Mouse (Mus musculus) kidney, postnatal 0 days (tissue): ENCODE measurements at regions not wholly inside any gene's neighbourhood (a gene's known extent, or its start where the extent isn't known, plus 50 kb on each side); places are given as distances from the start of the nearest gene placed in this dataset.

Experiments used
- ATAC-seq: fragments of 200-750 bp; cut with Nextera tagmentation; replicated peaks from 2 replicates; pipeline ENCODE4 v1.8.0; 2017; ENCODE audit warnings: low read depth, moderate number of reproducible peaks, moderate TSS enrichment, moderate library complexity; ENCODE audit not compliant: low FRiP score
- DNase-seq: peaks from one replicate; pipeline ENCODE4 v3.0.0-alpha.2; 2016; ENCODE audit warnings: low spot score
- H3K27ac ChIP-seq: fragments of 300-500 bp; sonication (generic); 2 replicates; pipeline ENCODE4 v1.5.1; 2014; ENCODE audit warnings: mild to moderate bottlenecking
- H3K27me3 ChIP-seq: fragments of 300-500 bp; sonication (generic); 2 replicates; pipeline ENCODE4 v1.6.1; 2014; ENCODE audit warnings: low read length, mixed read lengths; ENCODE audit not compliant: insufficient read depth
- H3K36me3 ChIP-seq: fragments of 300-500 bp; sonication (generic); 2 replicates; pipeline ENCODE4 v1.6.1; 2014; ENCODE audit warnings: low read length, mixed read lengths; ENCODE audit not compliant: insufficient read depth
- H3K4me1 ChIP-seq: fragments of 300-500 bp; sonication (generic); replicated peaks from 2 replicates; pipeline ENCODE4 v1.6.1; 2014; ENCODE audit warnings: antibody characterized with exemption, low read length, mixed read lengths; ENCODE audit not compliant: insufficient read depth
- H3K4me2 ChIP-seq: fragments of 300-500 bp; sonication (generic); 2 replicates; pipeline ENCODE4 v1.6.1; 2014; ENCODE audit warnings: mild to moderate bottlenecking, low read length, moderate library complexity, mixed read lengths
- H3K4me3 ChIP-seq: fragments of 300-500 bp; sonication (generic); replicated peaks from 2 replicates; pipeline ENCODE4 v1.5.1; 2014; ENCODE audit warnings: low read depth, low read length
- H3K9ac ChIP-seq: fragments of 300-500 bp; sonication (generic); 2 replicates; pipeline ENCODE4 v1.6.1; 2014; ENCODE audit warnings: low read depth, low read length
- H3K9me3 ChIP-seq: fragments of 300-500 bp; sonication (generic); replicated peaks from 2 replicates; pipeline ENCODE4 v1.6.1; 2016; ENCODE audit warnings: low read length, inconsistent platforms, mixed read lengths
- CTCF ChIP-seq: IDR thresholded peaks from 2 replicates; pipeline ENCODE4 v1.5.1; 2016; ENCODE audit warnings: antibody characterized with exemption, low read depth, mild to moderate bottlenecking, moderate library complexity
- WGBS: fragments of 180-500 bp; shearing (Covaris S2); extraction: QIAGEN DNeasy Blood & Tissue Kit; methylation state at CpG from one replicate; pipeline ENCODE4 v1.1.7; 2014; 5-methylcytosine and 5-hydroxymethylcytosine counted together

- H3K27ac ChIP-seq = no peak overlapping the region
- TF ChIP-seq CTCF = no peak
Observed at GRCm38 (mm10) chr6:100356617-100357399, 69.5 kb upstream of the Rybp start.

DNA sequence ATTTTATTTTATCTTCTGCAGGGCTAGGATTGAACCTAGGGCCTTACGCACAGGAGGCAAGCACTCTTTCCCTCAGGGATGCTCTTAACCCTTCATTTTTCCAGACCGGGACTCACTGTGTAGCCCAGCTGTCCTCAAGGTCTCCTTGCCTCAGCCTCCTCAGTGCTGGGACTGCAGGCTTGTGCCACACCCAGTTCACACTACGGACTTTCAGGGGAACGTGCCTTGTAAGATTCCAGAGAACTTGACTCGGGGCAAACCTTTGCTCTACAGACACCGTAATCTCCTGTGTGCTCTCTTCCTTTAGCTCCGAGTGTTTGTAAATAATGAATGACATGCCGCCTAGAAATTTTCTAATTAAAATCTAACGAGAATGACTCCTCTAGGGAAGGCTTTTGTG, 68.6 kb upstream of the Rybp start:
- no peaks in the 10 kb centered on the region for H3K36me3 ChIP-seq
- no peaks in the 10 kb centered on the region for H3K9me3 ChIP-seq
- no peak overlapping the region for H3K9ac ChIP-seq
- 83% methylated on average over 9 of the region's 9 CpGs for WGBS
- DNase-seq = no peak
- ATAC-seq = no peak
- TF ChIP-seq CTCF = no peak
- H3K4me3 ChIP-seq = no peak overlapping the region
- H3K4me1 ChIP-seq = no peaks in the 10 kb centered on the region
- no peak overlapping the region for H3K4me2 ChIP-seq
- no peak overlapping the region for H3K27ac ChIP-seq
- no peaks in the 10 kb centered on the region for H3K27me3 ChIP-seq

More at GRCm38 (mm10) chr6:100356617-100357399, 69.5 kb upstream of the Rybp start:
- H3K27me3 ChIP-seq = no peaks in the 10 kb centered on the region
- H3K36me3 ChIP-seq = no peaks in the 10 kb centered on the region
- no peak for ATAC-seq
- no peaks in the 10 kb centered on the region for H3K9me3 ChIP-seq
- no peak for DNase-seq
- 77% methylated on average over 11 of the region's 11 CpGs for WGBS
- H3K9ac ChIP-seq = no peak overlapping the region
- no peak overlapping the region for H3K4me2 ChIP-seq
- no peak overlapping the region for H3K4me3 ChIP-seq
- no peaks in the 10 kb centered on the region for H3K4me1 ChIP-seq

- H3K27me3 ChIP-seq = no peaks in the 10 kb centered on the region
- H3K27ac ChIP-seq = no peak overlapping the region
- TF ChIP-seq CTCF = no peak
- no peaks in the 10 kb centered on the region for H3K36me3 ChIP-seq
- no peak overlapping the region for H3K4me3 ChIP-seq
- ATAC-seq (no peak), DNase-seq (no peak)
- no peak overlapping the region for H3K9ac ChIP-seq
- no peak overlapping the region for H3K4me2 ChIP-seq
- no peaks in the 10 kb centered on the region for H3K9me3 ChIP-seq
- 76% methylated on average over 7 of the region's 7 CpGs for WGBS
- H3K4me1 ChIP-seq = no peaks in the 10 kb centered on the region
Observed at GRCm38 (mm10) chr6:100347481-100347880, 60.2 kb upstream of the Rybp start.

- WGBS = 72% methylated on average over 3 of the region's 3 CpGs
Observed at GRCm38 (mm10) chr6:100345073-100345472, 57.8 kb upstream of the Rybp start.

DNA sequence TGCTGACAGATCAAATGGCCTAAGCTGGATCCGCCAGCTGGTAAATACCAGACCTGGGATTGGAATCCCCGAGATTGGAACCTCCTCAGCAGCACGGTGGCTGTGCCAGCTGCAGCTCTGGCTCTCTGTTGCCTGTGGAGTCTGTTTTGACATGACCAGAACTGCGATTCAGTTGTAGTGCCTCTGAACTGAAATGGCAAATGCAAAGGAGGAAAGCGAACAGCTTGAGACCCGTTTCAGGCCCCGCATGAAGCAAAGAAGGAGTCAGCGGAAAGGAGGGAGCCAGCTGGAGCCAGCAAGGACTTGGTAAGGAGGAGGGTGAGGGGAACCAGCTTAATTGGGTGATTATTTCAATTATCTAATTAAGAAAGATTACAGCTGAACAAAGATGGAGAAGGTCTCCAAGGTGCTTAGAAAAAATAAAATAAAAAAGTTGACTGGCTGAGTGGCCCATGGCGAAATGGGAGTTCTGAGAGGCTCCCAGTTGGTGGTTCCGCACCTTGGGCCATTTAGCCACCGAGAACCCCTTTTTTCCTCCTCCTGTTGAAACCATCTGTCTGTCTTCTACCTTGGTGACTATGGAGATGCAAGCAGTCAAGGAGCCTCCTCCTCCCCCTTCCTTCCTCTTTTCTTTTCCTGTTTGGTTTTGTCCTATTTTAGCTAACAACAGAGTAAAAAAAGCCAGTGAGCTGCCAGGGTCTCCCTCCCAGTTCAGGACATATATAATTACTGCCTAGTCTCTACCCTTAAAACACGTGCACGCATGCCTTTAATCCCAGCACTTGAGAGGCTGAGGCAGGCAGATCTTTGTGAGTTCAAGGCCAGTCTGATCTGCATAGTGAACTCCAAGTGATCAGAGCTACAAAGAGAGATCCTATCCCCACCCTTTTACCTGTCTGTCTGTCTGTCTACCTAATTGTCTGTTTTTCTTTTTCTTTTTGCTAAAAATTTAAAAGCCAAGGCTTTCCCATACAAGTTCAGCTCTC, 54.3 kb upstream of the Rybp start:
- 71% methylated on average over 13 of the region's 13 CpGs for WGBS
- ATAC-seq = no peak
- Histone ChIP-seq H3K27me3 (no peaks in the 10 kb centered on the region), H3K36me3 (no peaks in the 10 kb centered on the region), H3K9ac (no peak overlapping the region), H3K4me1 (peaks cover 3% of the 10 kb centered on the region; the same call in 1 of the 2 replicates), H3K27ac (no peak overlapping the region), H3K4me3 (no peak overlapping the region), H3K4me2 (no peak overlapping the region), H3K9me3 (no peaks in the 10 kb centered on the region)
- DNase-seq = no peak
- TF ChIP-seq CTCF = no peak

More at GRCm38 (mm10) chr6:100345073-100345472, 57.8 kb upstream of the Rybp start:
- H3K9ac ChIP-seq = no peak overlapping the region
- ATAC-seq = no peak
- H3K27me3 ChIP-seq = no peaks in the 10 kb centered on the region
- TF ChIP-seq CTCF = no peak
- H3K27ac ChIP-seq = no peak overlapping the region
- no peak for DNase-seq
- no peaks in the 10 kb centered on the region for H3K4me1 ChIP-seq
- H3K4me2 ChIP-seq = no peak overlapping the region
- H3K4me3 ChIP-seq = no peak overlapping the region
- no peaks in the 10 kb centered on the region for H3K9me3 ChIP-seq
- H3K36me3 ChIP-seq = no peaks in the 10 kb centered on the region

- 85% methylated on average over 4 of the region's 4 CpGs for WGBS
Observed at GRCm38 (mm10) chr6:100338291-100338690, 51.0 kb upstream of the Rybp start.

More at GRCm38 (mm10) chr6:100338291-100338690, 51.0 kb upstream of the Rybp start:
- Histone ChIP-seq H3K4me2 (no peak overlapping the region), H3K27ac (no peak overlapping the region), H3K4me3 (no peak overlapping the region), H3K9ac (no peak overlapping the region), H3K36me3 (no peaks in the 10 kb centered on the region), H3K27me3 (no peaks in the 10 kb centered on the region), H3K9me3 (no peaks in the 10 kb centered on the region), H3K4me1 (peaks cover 5% of the 10 kb centered on the region; the same call in 1 of the 2 replicates)
- no peak for ATAC-seq
- TF ChIP-seq CTCF = no peak
- DNase-seq = no peak
